Mouse (Mus musculus): ENCODE measurements around the gene Calm3.

GRCm38 (mm10) chr7:16875310-16875325, 48.8 kb downstream of the Calm3 start, which contains the start of gene Dact3:
- TF ChIP-seq CTCF (IDR thresholded peaks at IDR 0.05; ENCODE audit: low read depth, low read length) = no peak
- TF ChIP-seq POLR2A (IDR thresholded peaks at IDR 0.05; ENCODE audit: extremely low read depth, insufficient read depth, low read length) = no peak
